Mouse (Mus musculus): ENCODE measurements around the gene Fam8a1. TPM values are rescaled to one million over a fixed set of nuclear protein-coding genes. Genes with fewer than 3 reads are reported as not detected.

The Fam8a1 gene
- 8.4 and 11.8 TPM in 2 replicates for polyA plus RNA-seq (2014; fragmentation: Nextera tagmentation; extraction: Ambion mirVana)

GRCm38 (mm10) chr13:46669048-46669619, at the start of gene Fam8a1:
TSS of gene Fam8a1 (plus strand) at chr13:46669522.
- H3K9ac ChIP-seq (ENCODE audit: low read depth, low read length), result peak within 1 kb of the TSS; percentile 86
- no peaks in the 10 kb centered on the region for H3K27me3 ChIP-seq (ENCODE audit: control insufficient read depth, insufficient read depth, low read length)
- 0 out of 2 replicates have a peak, but pooled peaks cover 2% of the 10 kb centered on the region for H3K36me3 ChIP-seq (ENCODE audit: control insufficient read depth, insufficient read depth, low read length)
- ATAC-seq (ENCODE audit: low FRiP score) (peak; percentile 95), DNase-seq (ENCODE audit: low spot score) (peak; percentile 96)
- no peaks in the 10 kb centered on the region for H3K4me1 ChIP-seq (replicated peaks; ENCODE audit: control insufficient read depth, insufficient read depth, low read length)
- peak within 1 kb of the TSS; percentile 95 for H3K4me3 ChIP-seq (ENCODE audit: low read depth, low read length)
- no peaks in the 10 kb centered on the region for H3K9me3 ChIP-seq (ENCODE audit: control insufficient read depth, low read length)
- H3K4me2 ChIP-seq (replicated peaks; ENCODE audit: low read depth, low read length), result peak within 1 kb of the TSS; percentile 92
- H3K27ac ChIP-seq (ENCODE audit: low read depth, low read length), result peak within 1 kb of the TSS; percentile 80
- 1% methylated on average over 39 of the region's 46 CpGs for WGBS

GRCm38 (mm10) chr13:46619633-46620032, 49.7 kb upstream of the Fam8a1 start:
- ATAC-seq (ENCODE audit: low FRiP score), result no peak
- WGBS, result 28% methylated on average over 11 of the region's 11 CpGs

GRCm38 (mm10) chr13:46620964-46621757, 48.2 kb upstream of the Fam8a1 start:
- H3K27ac ChIP-seq (ENCODE audit: low read depth, low read length), result no peak overlapping the region
- no peak overlapping the region for H3K9ac ChIP-seq (ENCODE audit: low read depth, low read length)
- 85% methylated on average over 7 of the region's 7 CpGs for WGBS
- H3K4me2 ChIP-seq (replicated peaks; ENCODE audit: low read depth, low read length), result no peak overlapping the region
- H3K36me3 ChIP-seq (ENCODE audit: control insufficient read depth, insufficient read depth, low read length), result no peaks in the 10 kb centered on the region
- no peaks in the 10 kb centered on the region for H3K9me3 ChIP-seq (ENCODE audit: control insufficient read depth, low read length)
- no peak overlapping the region for H3K4me3 ChIP-seq (ENCODE audit: low read depth, low read length)
- no peaks in the 10 kb centered on the region; the same call in 1 of the 2 replicates for H3K4me1 ChIP-seq (replicated peaks; ENCODE audit: control insufficient read depth, insufficient read depth, low read length)
- DNase-seq (ENCODE audit: low spot score) (no peak), ATAC-seq (ENCODE audit: low FRiP score) (no peak)
- H3K27me3 ChIP-seq (ENCODE audit: control insufficient read depth, insufficient read depth, low read length), result no peaks in the 10 kb centered on the region

More at GRCm38 (mm10) chr13:46619633-46620032, 49.7 kb upstream of the Fam8a1 start:
- Histone ChIP-seq H3K4me1 (replicated peaks; ENCODE audit: control insufficient read depth, insufficient read depth, low read length) (no peaks in the 10 kb centered on the region; the same call in 1 of the 2 replicates), H3K4me2 (replicated peaks; ENCODE audit: low read depth, low read length) (no peak overlapping the region), H3K27me3 (ENCODE audit: control insufficient read depth, insufficient read depth, low read length) (no peaks in the 10 kb centered on the region), H3K36me3 (ENCODE audit: control insufficient read depth, insufficient read depth, low read length) (no peaks in the 10 kb centered on the region), H3K4me3 (ENCODE audit: low read depth, low read length) (no peak overlapping the region), H3K9ac (ENCODE audit: low read depth, low read length) (no peak overlapping the region), H3K27ac (ENCODE audit: low read depth, low read length) (no peak overlapping the region), H3K9me3 (ENCODE audit: control insufficient read depth, low read length) (no peaks in the 10 kb centered on the region)
- peak; percentile 46 for DNase-seq (ENCODE audit: low spot score)

- Histone ChIP-seq H3K27me3 (ENCODE audit: control insufficient read depth, insufficient read depth, low read length) (no peaks in the 10 kb centered on the region), H3K4me1 (replicated peaks; ENCODE audit: control insufficient read depth, insufficient read depth, low read length) (no peaks in the 10 kb centered on the region), H3K27ac (ENCODE audit: low read depth, low read length) (no peak overlapping the region), H3K4me2 (replicated peaks; ENCODE audit: low read depth, low read length) (no peak overlapping the region), H3K36me3 (ENCODE audit: control insufficient read depth, insufficient read depth, low read length) (no peaks in the 10 kb centered on the region), H3K9me3 (ENCODE audit: control insufficient read depth, low read length) (no peaks in the 10 kb centered on the region), H3K9ac (ENCODE audit: low read depth, low read length) (no peak overlapping the region), H3K4me3 (ENCODE audit: low read depth, low read length) (no peak overlapping the region)
- DNase-seq (ENCODE audit: low spot score) (no peak), ATAC-seq (ENCODE audit: low FRiP score) (no peak)
- WGBS, result 87% methylated on average over 9 of the region's 9 CpGs
Observed at GRCm38 (mm10) chr13:46626608-46627007, 42.7 kb upstream of the Fam8a1 start.

GRCm38 (mm10) chr13:46627841-46628240, 41.5 kb upstream of the Fam8a1 start:
- Histone ChIP-seq H3K27ac (ENCODE audit: low read depth, low read length) (no peak overlapping the region), H3K4me3 (ENCODE audit: low read depth, low read length) (no peak overlapping the region), H3K27me3 (ENCODE audit: control insufficient read depth, insufficient read depth, low read length) (no peaks in the 10 kb centered on the region), H3K9me3 (ENCODE audit: control insufficient read depth, low read length) (no peaks in the 10 kb centered on the region), H3K4me1 (replicated peaks; ENCODE audit: control insufficient read depth, insufficient read depth, low read length) (no peaks in the 10 kb centered on the region), H3K36me3 (ENCODE audit: control insufficient read depth, insufficient read depth, low read length) (no peaks in the 10 kb centered on the region), H3K4me2 (replicated peaks; ENCODE audit: low read depth, low read length) (no peak overlapping the region), H3K9ac (ENCODE audit: low read depth, low read length) (no peak overlapping the region)
- 93% methylated on average over 10 of the region's 10 CpGs for WGBS
- no peak for ATAC-seq (ENCODE audit: low FRiP score)
- no peak for DNase-seq (ENCODE audit: low spot score)

GRCm38 (mm10) chr13:46629391-46629790, 39.9 kb upstream of the Fam8a1 start:
- Histone ChIP-seq H3K4me2 (replicated peaks; ENCODE audit: low read depth, low read length) (no peak overlapping the region), H3K27me3 (ENCODE audit: control insufficient read depth, insufficient read depth, low read length) (no peaks in the 10 kb centered on the region), H3K36me3 (ENCODE audit: control insufficient read depth, insufficient read depth, low read length) (no peaks in the 10 kb centered on the region), H3K4me3 (ENCODE audit: low read depth, low read length) (no peak overlapping the region), H3K27ac (ENCODE audit: low read depth, low read length) (no peak overlapping the region), H3K9me3 (ENCODE audit: control insufficient read depth, low read length) (no peaks in the 10 kb centered on the region), H3K4me1 (replicated peaks; ENCODE audit: control insufficient read depth, insufficient read depth, low read length) (0 out of 2 replicates have a peak, but pooled peaks cover 5% of the 10 kb centered on the region), H3K9ac (ENCODE audit: low read depth, low read length) (no peak overlapping the region)
- DNase-seq (ENCODE audit: low spot score) (no peak), ATAC-seq (ENCODE audit: low FRiP score) (no peak)
- 91% methylated on average over 6 of the region's 6 CpGs for WGBS

- no peak for ATAC-seq (ENCODE audit: low FRiP score)
- no peaks in the 10 kb centered on the region for H3K9me3 ChIP-seq (ENCODE audit: control insufficient read depth, low read length)
- DNase-seq (ENCODE audit: low spot score), result no peak
- no peaks in the 10 kb centered on the region for H3K36me3 ChIP-seq (ENCODE audit: control insufficient read depth, insufficient read depth, low read length)
- 0 out of 2 replicates have a peak, but pooled peaks cover 5% of the 10 kb centered on the region for H3K4me1 ChIP-seq (replicated peaks; ENCODE audit: control insufficient read depth, insufficient read depth, low read length)
- H3K9ac ChIP-seq (ENCODE audit: low read depth, low read length), result no peak overlapping the region
- no peak overlapping the region for H3K27ac ChIP-seq (ENCODE audit: low read depth, low read length)
- H3K4me2 ChIP-seq (replicated peaks; ENCODE audit: low read depth, low read length), result no peak overlapping the region
- no peak overlapping the region for H3K4me3 ChIP-seq (ENCODE audit: low read depth, low read length)
- H3K27me3 ChIP-seq (ENCODE audit: control insufficient read depth, insufficient read depth, low read length), result no peaks in the 10 kb centered on the region
- 64% methylated on average over 4 of the region's 4 CpGs for WGBS
Observed at GRCm38 (mm10) chr13:46632796-46633195, 36.5 kb upstream of the Fam8a1 start.

GRCm38 (mm10) chr13:46633320-46634132, 35.8 kb upstream of the Fam8a1 start:
- Histone ChIP-seq H3K4me2 (replicated peaks; ENCODE audit: low read depth, low read length) (peak overlapping the region; percentile 17), H3K9me3 (ENCODE audit: control insufficient read depth, low read length) (no peaks in the 10 kb centered on the region), H3K9ac (ENCODE audit: low read depth, low read length) (peak overlapping the region; percentile 40), H3K27ac (ENCODE audit: low read depth, low read length) (peak overlapping the region; percentile 51), H3K4me1 (replicated peaks; ENCODE audit: control insufficient read depth, insufficient read depth, low read length) (0 out of 2 replicates have a peak, but pooled peaks cover 5% of the 10 kb centered on the region), H3K27me3 (ENCODE audit: control insufficient read depth, insufficient read depth, low read length) (no peaks in the 10 kb centered on the region), H3K4me3 (ENCODE audit: low read depth, low read length) (no peak overlapping the region), H3K36me3 (ENCODE audit: control insufficient read depth, insufficient read depth, low read length) (no peaks in the 10 kb centered on the region)
- ATAC-seq (ENCODE audit: low FRiP score) (peak; percentile 82), DNase-seq (ENCODE audit: low spot score) (peak; percentile 69)
- 41% methylated on average over 18 of the region's 18 CpGs for WGBS
